Mouse (Mus musculus): ENCODE data around the gene Hrc. TPM values are rescaled to one million over a fixed set of nuclear protein-coding genes. Genes with fewer than 3 reads are reported as not detected.

The Hrc gene
- polyA plus RNA-seq, 1 experiment from 2014 or later, result 0.46 TPM

DNA sequence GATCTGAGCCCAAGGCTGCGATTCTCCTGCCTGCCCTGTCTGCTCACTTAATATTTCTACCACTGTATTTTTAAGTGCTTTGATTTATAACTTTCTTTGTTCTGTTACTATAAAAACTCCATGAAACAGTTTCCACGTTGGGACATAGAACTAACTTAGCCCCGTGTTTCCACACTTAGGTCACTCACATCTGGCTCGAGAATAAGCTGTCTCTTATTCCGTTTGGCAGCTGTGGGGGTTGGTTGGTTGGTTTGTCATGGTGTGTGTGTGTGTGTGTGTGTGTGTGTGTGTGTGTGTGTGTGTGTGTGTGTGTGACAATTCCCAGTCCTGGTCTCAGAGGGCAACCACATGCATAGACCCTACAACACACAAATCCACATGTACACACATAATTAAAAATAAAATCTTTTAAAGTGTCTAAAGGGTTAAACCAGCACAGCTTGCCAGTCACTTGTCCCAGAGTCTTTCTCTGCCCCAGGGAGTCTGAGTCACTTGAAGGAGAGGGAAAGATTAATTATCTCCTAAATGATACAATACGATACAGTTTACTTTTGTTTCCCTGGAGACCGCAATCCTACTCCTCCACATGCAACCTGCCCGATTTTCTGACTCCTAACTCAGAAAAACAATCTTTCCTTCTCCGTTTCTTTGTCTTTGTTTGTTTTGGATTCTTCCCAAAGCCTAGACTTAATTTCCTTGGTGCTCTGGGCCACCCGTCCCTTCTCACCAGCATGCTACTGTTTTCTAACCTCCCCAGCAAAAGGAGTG lies 22.2 kb upstream of the Hrc start:
- Histone ChIP-seq H3K4me1 (peaks cover 12% of the 10 kb centered on the region; the same call in 1 of the 2 replicates), H3K27me3 (replicated peaks) (no peaks in the 10 kb centered on the region), H3K4me3 (no peak overlapping the region), H3K27ac (no peak overlapping the region), H3K4me2 (replicated peaks) (peak overlapping the region; percentile 18; the same call in 1 of the 2 replicates), H3K9me3 (no peaks in the 10 kb centered on the region), H3K36me3 (no peaks in the 10 kb centered on the region), H3K9ac (no peak overlapping the region)
- no peak for ATAC-seq (ENCODE audit: low FRiP score, low read depth)
- WGBS, result 21% methylated on average over 10 of the region's 10 CpGs

DNA sequence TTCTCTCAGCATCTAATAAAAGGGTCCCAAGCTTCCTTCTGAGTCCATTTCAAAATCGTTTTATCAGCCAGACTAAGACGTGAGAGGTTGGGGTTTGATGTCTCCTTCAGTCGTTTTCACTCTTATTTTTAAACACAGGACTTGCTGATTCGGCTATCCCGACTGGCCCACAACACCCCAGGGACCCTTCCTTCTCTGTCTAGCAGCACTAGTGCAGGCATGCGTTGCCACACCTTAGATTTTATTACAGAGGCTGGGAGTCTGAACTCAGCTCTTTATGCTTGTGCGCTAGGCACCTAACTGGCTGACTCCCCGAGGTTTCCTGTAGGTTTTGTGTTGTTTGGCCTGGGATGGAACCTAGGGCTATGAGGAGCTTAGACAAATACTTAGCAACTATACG lies 21.6 kb upstream of the Hrc start:
- Histone ChIP-seq H3K27me3 (replicated peaks) (no peaks in the 10 kb centered on the region), H3K4me2 (replicated peaks) (peak overlapping the region; percentile 18; the same call in 1 of the 2 replicates), H3K9me3 (no peaks in the 10 kb centered on the region), H3K36me3 (no peaks in the 10 kb centered on the region), H3K4me3 (no peak overlapping the region), H3K9ac (no peak overlapping the region), H3K4me1 (peaks cover 12% of the 10 kb centered on the region; the same call in 1 of the 2 replicates), H3K27ac (no peak overlapping the region)
- ATAC-seq (ENCODE audit: low FRiP score, low read depth), result no peak
- WGBS, result 26% methylated on average over 9 of the region's 9 CpGs

DNA sequence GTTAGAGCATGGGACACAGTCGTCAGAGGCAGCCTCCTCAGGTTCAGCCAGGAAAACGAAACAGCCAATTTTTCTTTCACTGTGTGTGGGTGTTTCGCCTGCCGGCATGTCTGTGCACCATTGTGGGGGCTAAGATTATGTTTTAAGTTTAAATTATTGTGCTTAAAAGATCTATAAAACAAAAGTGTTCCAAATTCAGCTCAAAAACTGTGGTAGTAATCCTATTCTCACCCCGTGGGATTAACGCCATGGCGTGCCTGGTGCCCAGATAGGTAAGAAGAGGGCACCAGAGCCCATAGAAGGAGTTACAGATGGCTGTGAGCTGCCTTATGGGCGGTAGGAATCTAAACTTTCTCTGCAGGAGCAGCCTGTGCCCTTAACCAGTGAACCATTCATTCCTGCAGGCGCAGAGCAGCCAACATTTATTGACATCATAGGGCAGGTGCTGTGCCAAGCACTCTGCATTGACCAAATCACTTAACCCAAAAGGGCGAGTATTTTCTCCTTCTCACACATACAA lies 19.8 kb upstream of the Hrc start:
- no peaks in the 10 kb centered on the region for H3K27me3 ChIP-seq (replicated peaks)
- no peaks in the 10 kb centered on the region for H3K36me3 ChIP-seq
- H3K9me3 ChIP-seq, result no peaks in the 10 kb centered on the region
- no peak overlapping the region for H3K4me3 ChIP-seq
- H3K27ac ChIP-seq, result no peak overlapping the region
- no peak for ATAC-seq (ENCODE audit: low FRiP score, low read depth)
- no peak overlapping the region for H3K9ac ChIP-seq
- H3K4me1 ChIP-seq, result peaks cover 12% of the 10 kb centered on the region; the same call in 1 of the 2 replicates
- H3K4me2 ChIP-seq (replicated peaks), result no peak overlapping the region
- WGBS, result 84% methylated on average over 10 of the region's 10 CpGs

DNA sequence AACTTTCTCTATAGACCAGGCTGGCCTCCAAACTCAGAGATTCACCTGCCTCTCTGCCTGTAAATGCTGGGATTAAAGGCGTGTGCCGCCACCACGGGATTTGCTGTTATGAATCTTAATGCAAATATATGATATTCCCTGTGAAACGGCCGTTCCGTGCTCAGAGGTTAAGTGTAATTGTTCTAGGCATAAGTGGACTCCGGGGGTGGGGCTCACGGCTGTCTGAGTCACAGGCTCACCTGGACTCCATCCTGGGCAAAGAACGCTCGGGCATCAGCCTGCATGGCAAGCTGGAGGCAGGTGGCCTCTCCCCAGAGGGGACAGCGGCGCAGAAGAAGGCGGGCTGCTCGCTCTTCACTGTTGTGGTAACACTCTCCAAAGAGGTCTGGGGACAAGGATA lies 18.6 kb upstream of the Hrc start:
- H3K4me3 ChIP-seq, result no peak overlapping the region
- H3K27ac ChIP-seq, result no peak overlapping the region
- peaks cover 12% of the 10 kb centered on the region; the same call in 1 of the 2 replicates for H3K4me1 ChIP-seq
- H3K4me2 ChIP-seq (replicated peaks), result no peak overlapping the region
- ATAC-seq (ENCODE audit: low FRiP score, low read depth), result no peak
- no peak overlapping the region for H3K9ac ChIP-seq
- no peaks in the 10 kb centered on the region for H3K27me3 ChIP-seq (replicated peaks)
- WGBS, result 90% methylated on average over 14 of the region's 14 CpGs
- no peaks in the 10 kb centered on the region for H3K9me3 ChIP-seq
- H3K36me3 ChIP-seq, result no peaks in the 10 kb centered on the region

DNA sequence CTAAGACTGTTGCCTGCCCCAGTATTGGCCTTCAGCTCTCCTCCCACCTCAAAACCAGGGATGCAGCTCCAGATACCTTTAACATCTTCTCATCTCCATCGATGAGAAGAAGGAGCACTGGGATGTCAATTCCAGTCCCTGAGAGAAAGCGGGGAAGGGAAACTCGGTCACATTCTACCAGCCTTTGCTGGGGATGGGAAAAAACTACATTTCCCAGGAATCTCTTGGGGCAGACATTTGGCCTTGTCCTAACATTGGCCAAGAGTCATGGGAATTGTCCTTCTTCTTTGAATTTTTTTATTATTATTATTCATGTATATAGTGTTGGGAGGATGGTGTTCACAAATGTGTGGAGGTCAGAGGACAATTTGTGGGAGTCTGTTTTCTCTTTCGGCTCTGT lies 12.8 kb upstream of the Hrc start:
- Histone ChIP-seq H3K36me3 (peaks cover 4% of the 10 kb centered on the region), H3K27ac (no peak overlapping the region), H3K4me3 (no peak overlapping the region), H3K4me2 (replicated peaks) (no peak overlapping the region), H3K9me3 (peaks cover 6% of the 10 kb centered on the region; the same call in 1 of the 2 replicates), H3K4me1 (no peaks in the 10 kb centered on the region), H3K27me3 (replicated peaks) (no peaks in the 10 kb centered on the region), H3K9ac (no peak overlapping the region)
- WGBS, result 91% methylated on average over 4 of the region's 4 CpGs
- no peak for ATAC-seq (ENCODE audit: low FRiP score, low read depth)

DNA sequence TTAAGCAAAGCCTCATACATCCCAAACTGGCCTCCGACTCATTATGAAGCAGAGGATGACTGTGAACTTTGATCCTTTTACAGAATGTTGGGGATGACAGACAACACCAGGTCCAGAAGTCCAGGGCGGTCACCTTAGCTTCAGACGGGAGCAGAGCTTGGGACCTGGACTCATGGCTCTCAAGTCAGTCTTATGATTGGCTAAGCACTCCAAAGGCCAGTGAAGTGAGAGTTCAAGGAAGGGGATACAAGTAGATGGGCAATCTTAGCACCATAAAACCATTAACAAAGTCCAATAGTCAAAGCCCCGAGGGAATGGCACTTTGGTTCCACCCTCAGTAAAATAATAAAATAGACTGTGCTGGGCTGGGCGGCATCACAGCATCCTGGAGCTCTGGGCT lies 12.0 kb upstream of the Hrc start:
- peaks cover 6% of the 10 kb centered on the region; the same call in 1 of the 2 replicates for H3K9me3 ChIP-seq
- no peak for ATAC-seq (ENCODE audit: low FRiP score, low read depth)

DNA sequence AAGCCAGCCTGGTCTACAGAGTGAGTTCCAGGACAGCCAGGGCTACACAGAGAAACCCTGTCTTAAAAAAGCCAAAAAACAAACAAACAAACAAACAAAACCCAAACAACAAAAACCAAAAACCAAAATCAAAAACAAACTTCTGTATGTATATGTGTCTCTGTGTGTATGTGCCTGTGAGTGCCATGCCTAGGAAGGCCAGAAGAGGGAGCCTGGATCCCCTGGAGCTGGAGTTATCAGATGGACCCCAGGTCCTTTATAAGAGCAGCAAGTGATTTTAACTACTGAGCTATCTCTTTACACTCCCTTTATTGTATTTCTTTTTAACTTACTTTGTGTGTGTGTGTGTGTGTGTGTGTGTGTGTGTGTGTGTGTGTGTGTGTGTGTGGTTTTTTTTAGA lies 9.3 kb upstream of the Hrc start:
- Histone ChIP-seq H3K9ac (no peak overlapping the region), H3K9me3 (peaks cover 6% of the 10 kb centered on the region; the same call in 1 of the 2 replicates), H3K4me1 (no peaks in the 10 kb centered on the region), H3K27me3 (replicated peaks) (no peaks in the 10 kb centered on the region), H3K4me2 (replicated peaks) (no peak overlapping the region), H3K36me3 (peaks cover 4% of the 10 kb centered on the region), H3K27ac (no peak overlapping the region), H3K4me3 (no peak overlapping the region)
- ATAC-seq (ENCODE audit: low FRiP score, low read depth), result no peak

More for the DNA sequence above, 12.0 kb upstream of the Hrc start:
- Histone ChIP-seq H3K4me1 (no peaks in the 10 kb centered on the region), H3K4me3 (no peak overlapping the region), H3K4me2 (replicated peaks) (no peak overlapping the region), H3K27ac (no peak overlapping the region), H3K36me3 (peaks cover 4% of the 10 kb centered on the region), H3K9ac (no peak overlapping the region), H3K27me3 (replicated peaks) (no peaks in the 10 kb centered on the region)
- WGBS, result 36% methylated on average over 5 of the region's 5 CpGs

DNA sequence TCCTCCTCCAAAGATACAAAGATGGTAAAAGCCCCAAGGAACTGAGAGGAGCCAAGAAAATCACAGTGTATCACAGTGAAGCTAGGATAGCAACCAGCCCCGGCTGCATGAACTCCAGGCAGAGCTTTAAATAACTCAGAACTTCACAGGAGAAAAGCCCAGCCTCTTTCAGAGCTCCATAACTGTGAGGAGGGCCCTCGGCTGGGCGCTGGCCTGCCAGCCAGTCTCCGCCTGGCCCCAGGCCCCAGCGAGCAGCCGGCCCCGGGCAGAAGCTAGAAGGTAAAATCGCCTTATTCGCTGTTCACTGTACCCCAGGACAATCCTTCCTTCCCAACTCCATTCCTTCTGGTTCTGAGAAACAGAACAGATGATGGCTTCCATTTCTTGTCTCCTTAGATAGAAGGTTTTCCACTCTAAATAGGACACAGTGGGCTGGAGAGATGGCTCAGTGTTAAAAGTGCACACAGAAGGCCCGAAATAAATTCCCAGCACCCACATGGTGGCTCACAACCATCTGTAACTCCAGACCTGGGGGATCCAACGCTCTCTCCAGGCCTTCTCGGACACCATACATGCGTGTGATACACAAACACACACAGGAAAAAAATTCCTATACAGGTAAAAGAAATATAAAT lies 6.1 kb upstream of the Hrc start:
- WGBS, result 79% methylated on average over 13 of the region's 13 CpGs
- H3K4me2 ChIP-seq (replicated peaks), result no peak overlapping the region
- H3K27me3 ChIP-seq (replicated peaks), result 0 out of 2 replicates have a peak, but pooled peaks cover 4% of the 10 kb centered on the region
- H3K36me3 ChIP-seq, result peaks cover 4% of the 10 kb centered on the region; the same call in 1 of the 2 replicates
- no peak overlapping the region for H3K4me3 ChIP-seq
- H3K9ac ChIP-seq, result no peak overlapping the region
- ATAC-seq (ENCODE audit: low FRiP score, low read depth), result no peak
- H3K9me3 ChIP-seq, result peaks cover 6% of the 10 kb centered on the region; the same call in 1 of the 2 replicates
- H3K27ac ChIP-seq, result no peak overlapping the region
- peaks cover 14% of the 10 kb centered on the region for H3K4me1 ChIP-seq

DNA sequence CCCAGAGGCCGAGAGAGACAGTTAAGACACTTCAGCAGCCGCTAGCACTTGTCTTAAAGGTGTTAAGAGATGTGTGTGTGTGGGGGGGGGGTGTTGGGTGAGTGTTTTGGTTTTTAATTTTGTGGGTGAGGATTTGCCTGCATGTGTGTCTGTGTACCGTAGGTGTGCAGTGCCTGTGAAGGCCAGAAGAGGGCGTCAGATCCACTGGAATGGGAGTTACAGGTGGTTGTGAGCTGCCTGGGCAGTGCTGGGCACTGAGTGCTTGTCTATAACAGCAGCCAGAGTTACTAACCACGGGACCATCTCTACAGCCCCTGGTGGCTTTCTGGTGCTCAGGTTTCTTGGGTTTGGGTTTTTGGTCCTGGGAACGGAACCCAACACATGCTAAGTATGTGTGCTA lies 3.6 kb upstream of the Hrc start:
- WGBS, result 81% methylated on average over 6 of the region's 6 CpGs
- H3K9me3 ChIP-seq, result no peaks in the 10 kb centered on the region

DNA sequence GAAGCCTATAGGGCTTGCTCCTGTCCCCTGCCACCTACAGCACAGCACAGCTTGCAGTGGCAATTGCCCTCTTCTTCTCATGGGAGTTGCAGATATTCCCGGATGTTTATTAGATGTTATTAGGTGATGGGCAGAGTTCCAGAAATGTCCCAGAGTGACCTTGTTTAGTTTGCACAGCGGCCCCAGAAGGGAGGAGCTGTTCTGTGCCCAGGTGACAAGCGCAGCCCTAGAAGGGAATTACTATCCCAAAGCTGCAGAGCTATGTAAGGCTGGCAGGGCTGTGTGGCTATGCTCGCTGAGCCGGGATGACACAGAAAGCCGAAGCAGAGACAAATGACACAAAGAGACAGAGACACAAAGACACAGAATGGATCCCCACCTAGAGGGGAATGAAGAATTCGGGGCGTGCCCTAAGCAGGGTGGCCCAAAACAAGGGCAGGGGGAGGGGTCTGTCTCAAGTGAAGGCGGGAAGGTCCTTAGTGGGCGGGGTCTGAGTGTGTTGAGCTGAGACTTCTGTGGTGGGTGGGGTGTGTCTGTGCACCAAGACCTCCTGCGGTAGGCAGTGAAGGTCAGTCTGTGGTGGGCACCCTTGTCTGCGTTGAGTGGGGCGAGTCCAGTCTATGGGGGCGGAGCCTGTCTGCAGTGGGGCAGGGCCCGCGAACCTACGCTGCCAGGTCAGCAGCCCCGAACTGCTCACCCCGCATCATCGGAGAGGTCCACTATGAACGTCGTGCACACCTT lies 2.2 kb upstream of the Hrc start:
- Histone ChIP-seq H3K9ac (peak overlapping the region; percentile 58; the same call in 1 of the 2 replicates), H3K27ac (no peak overlapping the region), H3K4me2 (replicated peaks) (peak overlapping the region; percentile 87), H3K4me1 (peaks cover 24% of the 10 kb centered on the region), H3K36me3 (no peaks in the 10 kb centered on the region), H3K27me3 (replicated peaks) (peaks cover 5% of the 10 kb centered on the region), H3K4me3 (peak overlapping the region; percentile 54), H3K9me3 (no peaks in the 10 kb centered on the region)
- ATAC-seq (ENCODE audit: low FRiP score, low read depth), result peak; percentile 60
- WGBS, result 2% methylated on average over 22 of the region's 22 CpGs

More for the DNA sequence above, 3.6 kb upstream of the Hrc start:
- peaks cover 4% of the 10 kb centered on the region; the same call in 1 of the 2 replicates for H3K27me3 ChIP-seq (replicated peaks)
- no peak overlapping the region for H3K9ac ChIP-seq
- no peak overlapping the region for H3K4me3 ChIP-seq
- 0 out of 2 replicates have a peak, but pooled peaks cover under 1% of the 10 kb centered on the region for H3K36me3 ChIP-seq
- H3K4me1 ChIP-seq, result peaks cover 24% of the 10 kb centered on the region
- H3K27ac ChIP-seq, result no peak overlapping the region
- no peak for ATAC-seq (ENCODE audit: low FRiP score, low read depth)
- H3K4me2 ChIP-seq (replicated peaks), result no peak overlapping the region

DNA sequence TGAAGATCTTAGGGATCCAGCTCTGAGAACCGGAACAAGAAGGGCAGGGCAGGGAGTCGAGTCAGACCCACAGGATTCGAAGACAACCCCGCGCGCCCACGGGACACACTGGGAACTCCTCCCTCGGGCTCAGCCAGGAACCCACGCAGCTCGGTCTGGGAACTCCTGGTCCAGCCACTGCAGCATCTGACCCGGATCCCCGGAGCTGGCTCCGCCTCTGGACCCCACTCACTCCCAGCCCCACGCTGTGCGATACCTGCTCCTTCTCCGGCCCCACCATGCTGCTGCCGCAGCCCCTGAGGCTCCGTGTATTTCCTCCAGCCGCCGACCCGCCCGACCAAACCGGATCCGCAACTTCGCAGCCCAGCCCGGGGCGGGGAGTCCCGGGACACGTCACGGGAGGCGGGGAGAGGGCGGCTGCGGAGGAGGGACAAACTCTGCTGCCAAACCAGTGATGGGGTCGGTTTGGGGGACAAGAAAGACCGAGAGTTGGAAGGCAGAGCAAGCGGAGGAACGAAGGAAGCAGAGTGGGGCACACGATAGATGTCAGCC lies 1.6 kb upstream of the Hrc start, which contains the start of gene Trpm4:
TSS of gene Trpm4 (minus strand) at position 350 of the 552 bp plus-strand sequence.
- Histone ChIP-seq H3K4me1 (peaks cover 30% of the 10 kb centered on the region), H3K27ac (no peak within 1 kb of the TSS), H3K36me3 (no peaks in the 10 kb centered on the region), H3K9me3 (no peaks in the 10 kb centered on the region), H3K4me2 (replicated peaks) (peak within 1 kb of the TSS; percentile 87), H3K9ac (peak within 1 kb of the TSS; percentile 58), H3K27me3 (replicated peaks) (peaks cover 9% of the 10 kb centered on the region), H3K4me3 (peak within 1 kb of the TSS; percentile 54)
- peak; percentile 51 for ATAC-seq (ENCODE audit: low FRiP score, low read depth)
- under 1% methylated on average over 38 of the region's 38 CpGs for WGBS

Measured in neural tube, embryonic 12.5 days (tissue).